Mouse (Mus musculus): Measurements from ENCODE around the gene AL732309.1. TPM values are rescaled to one million over a fixed set of nuclear protein-coding genes. Genes with fewer than 3 reads are reported as not detected.
A peak's percentile ranks its signal among the peaks of the same experiment; 100 is the strongest.

AL732309.1 gene
- total RNA-seq, 4 experiments from 2014 or later = 1.8 to 2.4 (median 2.1) TPM

DNA sequence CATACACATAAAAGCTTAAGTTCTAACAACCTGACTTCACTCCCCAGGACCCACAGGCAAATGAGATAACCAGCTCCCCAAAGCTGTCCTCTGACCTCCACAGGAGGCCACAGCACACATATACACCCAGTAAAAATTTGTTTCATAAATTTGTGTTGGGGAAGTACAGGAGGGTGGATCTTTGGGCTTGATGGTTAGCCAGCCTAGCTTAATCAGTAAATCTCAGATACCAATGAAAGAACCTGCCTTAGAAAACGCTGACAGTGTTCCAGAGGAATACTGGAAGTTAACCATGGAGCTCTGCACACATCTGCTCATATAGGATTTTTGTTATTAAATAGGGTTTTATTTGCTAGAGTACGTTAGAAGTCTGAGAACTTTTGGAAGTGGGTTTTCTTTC lies 29.0 kb downstream of the AL732309.1 start:
- DNase-seq (ENCODE audit: low spot score) = no peak

DNA sequence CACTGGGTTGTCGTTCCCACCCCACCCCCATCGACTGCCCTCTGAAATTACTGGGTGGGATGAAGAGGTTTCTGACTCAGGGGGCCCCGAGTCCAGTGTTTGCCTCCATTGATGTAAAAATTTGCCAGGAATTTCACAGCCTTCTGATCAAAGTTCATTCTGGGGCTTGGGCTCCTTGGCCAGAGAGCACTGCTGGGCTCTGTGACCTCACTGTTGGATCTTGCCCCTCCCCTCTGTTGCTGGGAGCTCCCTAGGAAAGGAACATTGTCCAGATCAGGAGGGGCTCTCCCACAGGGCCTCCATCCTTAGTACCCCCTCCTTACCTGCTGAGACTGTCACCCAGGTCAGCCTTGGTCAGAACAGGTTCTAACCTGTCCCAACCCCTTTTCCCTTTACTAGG lies 32.2 kb downstream of the AL732309.1 start, which contains the start of gene Stpg3:
Stpg3 (minus strand) TSS at position 194 of the 400 bp plus-strand sequence.
- DNase-seq (ENCODE audit: low spot score) = no peak

DNA sequence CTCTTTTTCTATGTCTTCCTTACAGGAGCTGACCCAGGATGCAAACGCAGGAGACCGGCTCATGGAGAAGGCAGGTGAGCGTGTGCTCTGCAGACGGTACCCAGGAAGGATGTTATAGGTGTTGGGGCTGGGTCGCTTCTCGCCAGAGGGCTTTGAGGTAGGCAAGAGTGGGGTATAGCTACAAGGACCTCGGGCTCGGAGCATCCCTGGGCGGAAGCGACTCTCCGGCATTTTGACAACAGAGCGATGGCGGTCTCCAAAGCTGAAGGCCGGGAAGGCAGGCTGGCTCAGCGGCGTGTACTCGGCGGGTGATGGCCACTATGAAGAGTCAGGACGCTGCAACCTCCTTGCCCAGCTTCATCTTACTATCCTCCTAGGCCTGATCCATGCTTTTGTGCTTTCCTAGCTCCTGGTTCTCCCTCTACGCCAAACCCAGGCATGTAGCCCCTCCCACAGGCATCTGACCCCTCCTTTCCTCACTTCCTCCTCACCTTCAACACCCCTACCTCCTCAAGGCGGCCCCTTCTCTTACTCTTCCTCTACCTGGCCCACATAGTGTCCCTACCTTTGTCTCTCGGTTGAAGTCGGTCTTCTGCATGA lies 33.3 kb downstream of the AL732309.1 start:
- DNase-seq (ENCODE audit: low spot score) = no peak

DNA sequence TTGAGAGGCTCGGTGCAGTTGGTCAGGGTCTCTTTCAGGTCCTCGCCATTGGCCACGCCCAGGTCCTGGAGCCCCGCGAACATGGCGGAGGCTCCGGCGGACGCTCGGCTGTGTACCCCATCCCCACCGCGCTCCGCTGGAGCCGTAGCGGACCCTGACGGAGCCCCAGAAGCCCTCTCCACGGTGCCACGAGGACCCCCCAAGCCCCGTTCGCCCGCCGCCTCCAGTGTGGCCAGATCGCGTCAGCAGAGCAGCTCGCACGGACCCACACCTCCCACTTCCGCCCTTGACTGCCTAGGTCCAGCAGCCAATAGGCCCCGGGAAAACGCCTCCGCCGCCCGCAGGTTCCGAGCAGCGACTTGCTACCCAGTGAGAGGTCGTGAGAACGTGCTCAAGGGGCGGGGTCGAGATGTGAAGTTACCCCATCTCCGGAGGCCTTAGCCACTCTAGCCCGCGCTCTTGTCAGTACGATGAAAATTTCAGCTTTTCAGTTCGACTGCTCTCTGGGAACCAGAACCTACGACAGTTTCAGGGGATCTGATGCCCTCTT lies 35.5 kb downstream of the AL732309.1 start, which contains the start of gene Nelfb:
Nelfb (minus strand) TSS at position 369 of the 550 bp plus-strand sequence.
- peak; percentile 90 for DNase-seq (ENCODE audit: low spot score)

DNA sequence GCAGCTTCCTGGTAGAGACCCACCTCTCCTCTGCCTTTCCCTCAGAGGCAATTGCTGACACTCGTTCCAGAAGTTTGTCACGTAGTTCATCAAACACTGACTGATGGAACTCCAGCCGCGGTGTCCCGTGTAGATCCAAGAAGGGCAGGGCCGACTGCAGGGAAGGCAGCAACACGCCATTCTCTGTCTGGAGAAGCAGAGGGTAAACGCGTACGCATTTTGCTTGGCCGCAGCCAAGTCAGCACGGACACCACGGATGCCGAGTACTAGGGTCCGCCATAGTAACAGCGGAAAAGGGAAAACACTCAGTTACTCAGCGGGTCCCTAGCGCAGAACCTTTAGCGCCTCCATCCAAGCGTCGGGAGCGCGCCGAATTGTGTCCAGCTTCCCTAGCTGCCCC lies 36.0 kb downstream of the AL732309.1 start:
- DNase-seq (ENCODE audit: low spot score) = no peak

DNA sequence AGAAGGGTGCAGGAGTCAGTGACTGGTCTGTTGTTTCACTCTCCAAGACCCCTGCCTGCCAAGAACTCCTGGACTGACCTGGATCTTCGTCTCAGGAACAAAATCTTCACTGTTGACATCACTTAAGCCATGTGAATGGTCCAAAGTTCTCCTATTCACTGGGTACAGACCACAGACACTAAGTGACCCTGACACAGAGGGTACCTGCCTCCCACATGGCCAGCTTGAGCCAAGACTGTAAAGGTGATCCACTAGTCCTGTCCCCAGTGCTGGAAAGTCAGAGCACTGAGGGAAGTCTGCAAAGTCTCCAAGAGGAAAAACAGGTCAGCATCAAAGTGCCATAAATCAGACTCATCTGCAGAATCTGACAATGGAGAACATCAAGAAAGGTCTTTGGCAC lies 39.1 kb downstream of the AL732309.1 start:
- no peak for DNase-seq (ENCODE audit: low spot score)

DNA sequence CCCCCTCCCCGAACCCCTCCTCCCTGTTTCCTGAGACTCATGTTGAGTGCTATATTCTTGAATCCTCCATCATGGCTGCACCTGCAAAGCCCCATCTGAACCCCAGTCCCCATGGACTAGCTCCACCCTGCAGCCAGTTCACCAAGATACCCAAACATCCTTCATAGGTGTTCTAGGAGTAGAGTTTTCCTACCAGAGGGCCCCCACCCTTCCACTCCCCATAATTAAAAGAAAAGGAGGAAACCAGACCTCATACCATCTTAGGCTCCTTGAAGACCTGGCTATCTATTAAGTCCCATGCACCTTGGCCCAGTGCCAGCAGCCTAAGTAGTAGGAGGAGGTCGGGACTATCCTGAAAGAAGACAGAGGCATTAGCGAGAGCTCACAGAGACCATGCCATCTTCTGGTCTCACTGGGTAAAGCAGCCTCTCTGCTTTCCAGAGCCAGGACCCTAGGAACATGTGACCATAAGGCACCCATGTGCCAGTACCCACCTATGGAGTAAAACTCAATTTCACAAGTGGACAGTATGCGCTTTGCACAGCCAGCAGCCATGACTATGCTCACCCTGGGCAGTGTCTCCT lies 42.9 kb downstream of the AL732309.1 start:
- no peak for DNase-seq (ENCODE audit: low spot score)

DNA sequence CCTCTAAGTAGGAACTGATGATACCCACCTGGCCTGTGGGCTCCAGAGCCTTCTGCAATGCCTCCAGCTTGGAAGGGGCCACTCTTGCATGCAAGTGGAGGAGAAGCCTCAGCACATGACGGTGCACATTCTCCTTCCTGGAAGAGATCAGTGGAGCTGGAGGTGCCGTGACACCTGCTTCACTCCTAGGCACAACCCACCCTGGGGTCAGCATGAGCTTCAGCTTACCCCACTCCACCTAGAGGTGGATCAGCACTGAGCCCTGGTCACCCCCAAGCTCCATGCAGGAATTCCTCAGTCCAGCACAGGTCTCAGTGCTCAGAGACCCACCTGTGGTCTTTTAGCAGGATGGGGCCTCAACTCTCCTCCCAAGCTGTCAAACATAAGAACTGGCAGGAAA lies 46.0 kb downstream of the AL732309.1 start:
- no peak for DNase-seq (ENCODE audit: low spot score)

DNA sequence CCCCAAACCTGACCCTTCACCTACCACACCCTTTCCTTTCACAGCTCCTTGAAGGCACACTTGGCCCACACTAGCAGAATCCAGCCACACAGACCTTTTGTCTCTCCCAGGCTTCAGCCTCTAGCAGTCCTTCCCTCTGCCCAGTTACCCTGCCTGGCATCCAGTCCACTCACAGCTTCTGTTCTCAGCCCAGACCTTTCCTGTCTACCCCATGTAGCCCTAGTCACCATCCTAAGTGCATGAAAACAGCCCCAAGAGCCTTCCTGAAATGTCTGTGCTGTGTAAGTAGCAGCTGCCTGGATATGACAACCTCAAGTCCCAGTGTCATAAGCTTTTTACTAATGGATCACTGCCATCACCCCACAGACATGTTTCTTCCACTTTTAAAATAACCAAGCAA lies 48.7 kb downstream of the AL732309.1 start:
- DNase-seq (ENCODE audit: low spot score) = no peak

DNA sequence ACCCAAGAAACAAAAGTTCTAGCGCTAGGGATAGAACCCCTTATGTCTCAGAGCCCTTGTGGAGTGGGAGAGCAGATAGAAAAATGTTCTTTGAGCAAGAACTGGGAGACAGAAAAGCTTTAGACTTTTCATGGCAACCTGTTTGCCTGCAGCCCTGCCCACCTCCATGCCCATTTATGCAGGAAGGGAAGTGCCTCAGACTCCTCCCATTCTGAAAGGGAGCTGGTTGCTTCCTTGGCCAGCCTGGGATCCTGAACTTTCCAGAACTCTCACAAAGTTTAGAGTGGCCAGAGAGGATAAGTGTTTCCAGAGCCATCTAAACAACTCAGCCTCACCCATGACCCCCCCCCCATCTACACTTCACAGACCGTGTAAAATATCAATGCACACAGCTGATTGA lies 49.5 kb downstream of the AL732309.1 start:
- peak; percentile 30 for DNase-seq (ENCODE audit: low spot score)

DNA sequence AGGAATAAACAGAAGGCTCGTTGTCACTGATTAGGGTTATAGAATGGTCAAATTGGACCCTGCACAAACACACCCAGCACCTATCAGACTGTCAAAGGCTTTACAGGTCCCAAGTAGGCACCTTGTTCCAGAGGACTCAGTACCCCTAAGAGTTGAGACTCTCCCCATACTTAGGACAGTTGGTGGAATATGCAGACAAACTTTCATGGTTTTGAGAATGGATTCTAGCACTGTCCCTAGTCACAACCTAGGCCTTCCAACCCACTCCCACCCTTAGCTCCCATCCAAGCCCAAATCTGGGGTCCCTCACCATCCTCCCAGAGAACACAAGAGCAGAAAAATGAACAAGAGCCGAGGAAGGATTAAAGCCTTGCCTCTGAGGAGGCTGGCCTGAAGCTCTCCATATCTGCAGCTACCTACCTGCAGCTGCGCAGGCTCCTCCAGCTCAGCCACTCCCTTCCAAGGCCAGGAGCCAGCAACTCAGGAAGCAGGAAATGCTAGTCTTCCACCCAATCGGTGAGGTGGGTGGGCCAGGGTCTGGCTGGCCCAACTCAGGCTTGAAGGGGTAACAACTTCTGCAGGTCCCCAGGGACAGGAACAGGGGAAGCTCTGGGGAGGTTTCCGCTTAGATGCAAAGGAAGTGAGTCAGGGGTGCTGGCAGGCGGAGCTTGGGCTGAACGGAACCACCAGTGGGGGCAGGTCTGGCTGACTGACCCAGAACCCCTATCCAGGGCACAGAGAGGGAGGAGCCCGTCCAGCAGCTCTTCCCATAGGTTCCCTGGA lies 50.3 kb downstream of the AL732309.1 start, which contains the start of gene Tor4a:
Tor4a (minus strand) TSS at position 715 of the 783 bp plus-strand sequence.
- peak; percentile 94 for DNase-seq (ENCODE audit: low spot score)

DNA sequence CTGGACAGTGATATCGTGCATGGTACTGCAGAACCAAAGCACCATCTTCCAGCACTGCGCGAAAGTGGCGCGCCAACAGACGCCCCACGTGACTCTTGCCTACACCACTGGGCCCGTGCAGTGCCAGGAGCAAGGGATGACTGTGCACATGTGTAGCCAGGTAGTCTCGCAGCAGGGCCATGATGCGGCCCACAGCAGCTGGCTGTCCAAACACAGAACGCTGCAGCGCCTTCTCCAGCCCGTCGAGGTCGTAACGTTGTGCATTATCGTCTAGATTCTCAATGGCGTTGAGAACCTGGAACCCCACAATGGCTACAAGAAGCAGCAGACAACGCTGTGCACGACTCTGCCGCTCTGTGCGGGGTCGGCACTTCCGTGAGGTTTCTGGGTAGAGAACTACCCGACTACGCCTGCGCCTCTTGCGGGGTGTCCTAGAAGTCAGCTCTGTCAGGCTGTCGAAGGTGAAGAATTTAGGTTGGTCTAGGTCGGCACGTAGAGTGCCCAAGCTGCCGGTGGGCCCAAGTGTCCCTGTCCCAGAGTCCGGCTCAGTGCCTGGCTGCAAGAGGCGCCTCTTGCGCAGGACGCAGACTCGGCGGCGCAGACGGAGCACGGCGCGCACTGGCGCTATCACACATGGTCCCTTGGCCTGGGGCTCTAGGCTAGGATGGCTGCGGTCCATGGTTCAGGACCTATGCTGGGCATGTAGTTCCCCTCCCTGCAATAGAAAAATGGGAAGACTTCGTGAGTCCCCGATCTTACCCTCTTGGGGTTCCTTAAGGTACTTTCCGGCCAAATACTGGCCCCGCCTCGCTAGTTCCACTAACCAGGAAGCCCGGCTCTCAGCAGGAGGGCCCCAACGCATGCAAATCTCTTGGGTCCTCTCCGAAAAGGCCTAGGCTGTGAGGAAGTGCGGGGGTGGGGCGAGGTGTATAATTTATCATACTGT lies 51.2 kb downstream of the AL732309.1 start:
- peak; percentile 82 for DNase-seq (ENCODE audit: low spot score)

Other genes with a start within 250 kb of the AL732309.1 start
- gene Nsmf, start 192.5 kb downstream of the AL732309.1 start, total RNA-seq (2022) = 10 to 100 TPM; 11.7 to 15.9 (median 12.2) TPM
- not detected for gene Entpd8, start 166.6 kb downstream of the AL732309.1 start, total RNA-seq (2022)
- not detected for gene Noxa1, start 151.7 kb downstream of the AL732309.1 start, total RNA-seq (2022)
- 1 to 10 TPM; 5.0 to 9.4 (median 9.2) TPM for gene Nrarp, start 66.1 kb downstream of the AL732309.1 start, total RNA-seq (2022)
- gene Tor4a, start 50.0 kb downstream of the AL732309.1 start, total RNA-seq (2022) = 1 to 10 TPM; 3.9 to 5.0 (median 4.7) TPM
- 10 to 100 TPM; 38.5 to 49.3 (median 39.5) TPM for gene Nelfb, start 35.4 kb downstream of the AL732309.1 start, total RNA-seq (2022)
- not detected for gene Stpg3, start 32.2 kb downstream of the AL732309.1 start, total RNA-seq (2022)
- gene Fam166a, start 28.1 kb downstream of the AL732309.1 start, total RNA-seq (2022) = not detected
- gene Tubb4b, start 22.2 kb downstream of the AL732309.1 start, total RNA-seq (2022) = 100 to 1,000 TPM; 308 to 380 (median 323) TPM
- gene Slc34a3, start 12.5 kb downstream of the AL732309.1 start, total RNA-seq (2022) = not detected
- not detected for gene Rnf224, start 10.1 kb downstream of the AL732309.1 start, total RNA-seq (2022)
- gene Rnf208, start 4.6 kb downstream of the AL732309.1 start, total RNA-seq (2022) = 1 to 10 TPM in 2 of 4 experiments, under 1 TPM in 2; 0.53 to 1.7 (median 1.2) TPM
- not detected for gene Cysrt1, start 4.4 kb downstream of the AL732309.1 start, total RNA-seq (2022)
- gene Tmem203, start 8.6 kb upstream of the AL732309.1 start, total RNA-seq (2022) = 10 to 100 TPM; 11.4 to 16.1 (median 13.6) TPM
- 1 to 10 TPM; 4.0 to 8.6 (median 6.7) TPM for gene Tprn, start 15.8 kb upstream of the AL732309.1 start, total RNA-seq (2022)
- gene Ssna1, start 25.6 kb upstream of the AL732309.1 start, total RNA-seq (2022) = 10 to 100 TPM; 39.5 to 47.1 (median 40.1) TPM
- gene Anapc2, start 25.6 kb upstream of the AL732309.1 start, total RNA-seq (2022) = 10 to 100 TPM; 36.8 to 39.8 (median 37.6) TPM
- not detected for gene Tmem210, start 41.3 kb upstream of the AL732309.1 start, total RNA-seq (2022)
- gene Lrrc26, start 43.1 kb upstream of the AL732309.1 start, total RNA-seq (2022) = not detected
- under 1 TPM in 2 of 4 experiments, not detected in 2; 0.09 to 0.11 TPM for gene Grin1, start 72.3 kb upstream of the AL732309.1 start, total RNA-seq (2022)
- 10 to 100 TPM; 19.9 to 28.2 (median 22.5) TPM for gene Man1b1, start 85.5 kb upstream of the AL732309.1 start, total RNA-seq (2022)
- gene Dpp7, start 109.5 kb upstream of the AL732309.1 start, total RNA-seq (2022) = 1 to 10 TPM; 3.8 to 5.2 (median 5.1) TPM
- 10 to 100 TPM in 1 of 4 experiments, 1 to 10 TPM in 3; 8.9 to 10.7 (median 9.5) TPM for gene Uap1l1, start 118.8 kb upstream of the AL732309.1 start, total RNA-seq (2022)
- not detected for gene Sapcd2, start 125.5 kb upstream of the AL732309.1 start, total RNA-seq (2022)
- gene Entpd2, start 149.0 kb upstream of the AL732309.1 start, total RNA-seq (2022) = 10 to 100 TPM; 11.6 to 14.4 (median 12.6) TPM
- 10 to 100 TPM; 25.3 to 35.8 (median 33.6) TPM for gene Npdc1, start 152.5 kb upstream of the AL732309.1 start, total RNA-seq (2022)
- under 1 TPM in 2 of 4 experiments, not detected in 2; 0.16 to 0.60 TPM for gene Fut7, start 176.4 kb upstream of the AL732309.1 start, total RNA-seq (2022)
- gene Abca2, start 181.8 kb upstream of the AL732309.1 start, total RNA-seq (2022) = 10 to 100 TPM; 42.5 to 47.2 (median 45.2) TPM
- 1 to 10 TPM; 1.3 to 3.6 (median 2.3) TPM for gene Clic3, start 210.0 kb upstream of the AL732309.1 start, total RNA-seq (2022)
- 10 to 100 TPM; 21.4 to 30.7 (median 23.3) TPM for gene Paxx, start 214.2 kb upstream of the AL732309.1 start, total RNA-seq (2022)
- 1,000 to 10,000 TPM in 1 of 4 experiments, 100 to 1,000 TPM in 3; 350 to 1,004 (median 621) TPM for gene Ptgds, start 223.2 kb upstream of the AL732309.1 start, total RNA-seq (2022)
- gene Lcn12, start 247.0 kb upstream of the AL732309.1 start, total RNA-seq (2022) = not detected

All from heart, adult 8-10 months (tissue).